ENCODE assay signal across 30 mouse cellular contexts in genomic region chr8:77667916-77668315, GRCm38 (mm10). TPM values are rescaled to one million over a fixed set of nuclear protein-coding genes. Genes with fewer than 3 reads are reported as not detected.
DNase-seq lines count a peak whose midpoint lies in the region; ATAC-seq and TF ChIP-seq lines count a peak whose summit lies in the region.
"Had no signal": no experiment of that assay in that cellular context is flagged by ENCODE, and none has a peak within 500 bp of the region (broad histone marks: within the 10 kb centered on the region; RNA-seq: fewer than 3 reads in every experiment).

No protein-coding gene starts in this region.

- H3K9ac ChIP-seq in heart, postnatal 0 days (replicated peaks; ENCODE audit: low read depth, low read length): no peak overlapping the region
- no peak overlapping the region for H3K9ac ChIP-seq in heart, embryonic 12.5 days
- no peak overlapping the region for H3K9ac ChIP-seq in forebrain, embryonic 12.5 days
- H3K9ac ChIP-seq: embryonic facial prominence, embryonic 12.5 days; intestine, embryonic 15.5 days; limb, embryonic 15.5 days; liver, embryonic 13.5 days; midbrain, embryonic 13.5 days; neural tube, embryonic 15.5 days had no signal

- DNase-seq in heart, postnatal 0 days (ENCODE audit: low spot score): no peak
- DNase-seq in adrenal gland, postnatal 14 days: peak; percentile 84
- DNase-seq in thymus, postnatal 25 days: no peak
- DNase-seq: cerebellum, adult 2 months; cerebellum, postnatal 25 days; heart, postnatal 14 days; kidney, adult 8-10 months; kidney, postnatal 4 days; layer of hippocampus, postnatal 36 days; left cerebral cortex, postnatal 4 days; liver, embryonic 13.5 days; lung, adult 18-20 months; retina, postnatal 1 day; right cerebral cortex, postnatal 14 days had no signal

- no peak for TF ChIP-seq EP300 in heart, postnatal 0 days (IDR thresholded peaks at IDR 0.05; ENCODE audit: low read depth)

- H3K27ac ChIP-seq in heart, postnatal 0 days (ENCODE audit: low read depth): 0 out of 2 replicates have a peak overlapping the region, but pooled peaks have one; percentile 9
- no peak overlapping the region for H3K27ac ChIP-seq in heart, embryonic 12.5 days (ENCODE audit: poor library complexity, severe bottlenecking)
- no peak overlapping the region for H3K27ac ChIP-seq in forebrain, embryonic 12.5 days
- H3K27ac ChIP-seq: embryonic facial prominence, embryonic 12.5 days; heart, embryonic 10.5 days; intestine, embryonic 15.5 days; kidney, postnatal 0 days; limb, embryonic 15.5 days; liver, embryonic 13.5 days; midbrain, embryonic 13.5 days; neural tube, embryonic 15.5 days had no signal

- no peak overlapping the region for H3K4me2 ChIP-seq in heart, postnatal 0 days (ENCODE audit: low read depth, low read length)
- no peak overlapping the region for H3K4me2 ChIP-seq in heart, embryonic 12.5 days
- H3K4me2 ChIP-seq in forebrain, embryonic 12.5 days: no peak overlapping the region
- H3K4me2 ChIP-seq: embryonic facial prominence, embryonic 12.5 days; intestine, embryonic 15.5 days; limb, embryonic 15.5 days; liver, embryonic 13.5 days; midbrain, embryonic 13.5 days; neural tube, embryonic 15.5 days had no signal

- no peak overlapping the region for H3K4me3 ChIP-seq in heart, postnatal 0 days (ENCODE audit: low read depth, low read length)
- H3K4me3 ChIP-seq in heart, embryonic 12.5 days: no peak overlapping the region
- H3K4me3 ChIP-seq in megakaryocyte, embryonic 14.5 days (replicated peaks): peak overlapping the region; percentile 1
- H3K4me3 ChIP-seq in forebrain, embryonic 12.5 days (replicated peaks): no peak overlapping the region
- H3K4me3 ChIP-seq: embryonic facial prominence, embryonic 12.5 days; heart, embryonic 10.5 days; intestine, embryonic 15.5 days; limb, embryonic 15.5 days; liver, embryonic 13.5 days; midbrain, embryonic 13.5 days; neural tube, embryonic 15.5 days had no signal

- ATAC-seq in heart, postnatal 0 days (ENCODE audit: insufficient read depth, low read depth): no peak
- ATAC-seq in heart, embryonic 12.5 days (ENCODE audit: insufficient number of reproducible peaks, low FRiP score): no peak
- ATAC-seq in megakaryocyte, adult 5-6 weeks (ENCODE audit: poor library complexity, severe bottlenecking): no peak
- no peak for ATAC-seq in forebrain, embryonic 12.5 days (ENCODE audit: low FRiP score)
- ATAC-seq: CD4-positive, CD25-positive, alpha-beta regulatory T cell, adult 4 months; forebrain, embryonic 16.5 days; hindbrain, embryonic 16.5 days; intestine, embryonic 15.5 days; midbrain, embryonic 13.5 days had no signal

- H3K27me3 ChIP-seq in heart, postnatal 0 days (ENCODE audit: control insufficient read depth, insufficient read depth, low read length): no peaks in the 10 kb centered on the region
- H3K27me3 ChIP-seq in heart, embryonic 12.5 days (replicated peaks): no peaks in the 10 kb centered on the region
- H3K27me3 ChIP-seq in megakaryocyte, embryonic 14.5 days (replicated peaks): no peaks in the 10 kb centered on the region
- H3K27me3 ChIP-seq in forebrain, embryonic 12.5 days: no peaks in the 10 kb centered on the region
- H3K27me3 ChIP-seq: embryonic facial prominence, embryonic 12.5 days; intestine, embryonic 15.5 days; limb, embryonic 15.5 days; liver, embryonic 13.5 days; midbrain, embryonic 13.5 days; neural tube, embryonic 15.5 days had no signal

- H3K4me1 ChIP-seq in heart, postnatal 0 days (ENCODE audit: control insufficient read depth, insufficient read depth): peaks cover 20% of the 10 kb centered on the region; the same call in 1 of the 2 replicates
- peaks cover 24% of the 10 kb centered on the region for H3K4me1 ChIP-seq in heart, embryonic 12.5 days (replicated peaks)
- H3K4me1 ChIP-seq in megakaryocyte, embryonic 14.5 days: no peaks in the 10 kb centered on the region; the same call in 1 of the 2 replicates
- no peaks in the 10 kb centered on the region for H3K4me1 ChIP-seq in forebrain, embryonic 12.5 days
- H3K4me1 ChIP-seq: intestine, embryonic 15.5 days; liver, embryonic 13.5 days; midbrain, embryonic 13.5 days; neural tube, embryonic 15.5 days had no signal

- TF ChIP-seq CTCF in heart, postnatal 0 days (IDR thresholded peaks at IDR 0.05; ENCODE audit: low read depth): no peak

- 66% methylated on average over 5 of the region's 5 CpGs for whole genome bisulfite sequencing in heart, postnatal 0 days
- 76% methylated on average over 5 of the region's 5 CpGs for WGBS in heart, embryonic 12.5 days
- WGBS in forebrain, embryonic 12.5 days: 91% methylated on average over 5 of the region's 5 CpGs

- H3K9me3 ChIP-seq in heart, postnatal 0 days (replicated peaks; ENCODE audit: control insufficient read depth, low read length): no peaks in the 10 kb centered on the region
- H3K9me3 ChIP-seq in heart, embryonic 12.5 days (replicated peaks): no peaks in the 10 kb centered on the region
- no peaks in the 10 kb centered on the region for H3K9me3 ChIP-seq in megakaryocyte, embryonic 14.5 days
- no peaks in the 10 kb centered on the region for H3K9me3 ChIP-seq in forebrain, embryonic 12.5 days
- H3K9me3 ChIP-seq: embryonic facial prominence, embryonic 12.5 days; heart, embryonic 10.5 days; intestine, embryonic 15.5 days; limb, embryonic 15.5 days; liver, embryonic 13.5 days; midbrain, embryonic 13.5 days; neural tube, embryonic 15.5 days had no signal

- peaks cover 73% of the 10 kb centered on the region for H3K36me3 ChIP-seq in heart, postnatal 0 days (replicated peaks; ENCODE audit: control insufficient read depth, insufficient read depth, low read length)
- peaks cover 81% of the 10 kb centered on the region for H3K36me3 ChIP-seq in heart, embryonic 12.5 days
- no peaks in the 10 kb centered on the region for H3K36me3 ChIP-seq in megakaryocyte, embryonic 14.5 days (replicated peaks; ENCODE audit: low read length)
- no peaks in the 10 kb centered on the region for H3K36me3 ChIP-seq in forebrain, embryonic 12.5 days (replicated peaks)
- H3K36me3 ChIP-seq: liver, embryonic 13.5 days; midbrain, embryonic 13.5 days; neural tube, embryonic 15.5 days had no signal

RNA-seq across cellular contexts. Expression of gene Ednra, which starts 56.3 kb away (rescaled TPM):
- total RNA-seq in heart, postnatal 0 days (2014; rRNA removed; ENCODE audit: low replicate concordance): 37.0 and 43.7 TPM in 2 replicates
- 25.5 and 35.2 TPM in 2 replicates for polyA plus RNA-seq in heart, postnatal 0 days (2015; fragmentation: Nextera tagmentation; extraction: Ambion mirVana)
- 42.0 and 45.6 TPM in 2 replicates for polyA plus RNA-seq in heart, embryonic 12.5 days (2016; fragmentation: Nextera tagmentation; extraction: Ambion mirVana)
- polyA plus RNA-seq in megakaryocyte, embryonic 14.5 days (2012; ENCODE audit: insufficient read depth, low replicate concordance): not detected in 2 replicates
- 1.2 and 1.3 TPM in 2 replicates for total RNA-seq in megakaryocyte, adult 5-6 weeks (2015)
- 0.81 and 1.9 TPM in 2 replicates for total RNA-seq in megakaryocyte, adult 5-6 weeks (2017)
- 25.9 and 27.8 TPM in 2 replicates for total RNA-seq in adrenal gland, postnatal 14 days (2021)
- 9.5 and 11.9 TPM in 2 replicates for polyA plus RNA-seq in forebrain, embryonic 12.5 days (2016; fragmentation: Nextera tagmentation; extraction: Ambion mirVana)
- total RNA-seq: megakaryocyte-erythroid progenitor cell, adult 5-6 weeks; monocyte, adult 5-6 weeks had no signal
- polyA plus RNA-seq: CD4-positive, CD25-positive, alpha-beta regulatory T cell, adult 4 months had no signal

RNA-seq across cellular contexts. Expression of gene Tmem184c, which starts 57.4 kb away (rescaled TPM):
- total RNA-seq in heart, postnatal 0 days (2014; rRNA removed; ENCODE audit: low replicate concordance): 11.9 and 17.5 TPM in 2 replicates
- polyA plus RNA-seq in heart, postnatal 0 days (2015; fragmentation: Nextera tagmentation; extraction: Ambion mirVana): 17.1 and 18.9 TPM in 2 replicates
- 24.6 and 26.9 TPM in 2 replicates for polyA plus RNA-seq in heart, embryonic 12.5 days (2016; fragmentation: Nextera tagmentation; extraction: Ambion mirVana)
- polyA plus RNA-seq in megakaryocyte, embryonic 14.5 days (2012; ENCODE audit: insufficient read depth, low replicate concordance): 0.65 TPM in 1 of 2 replicates, not detected in the other
- 25.0 and 29.8 TPM in 2 replicates for total RNA-seq in megakaryocyte, adult 5-6 weeks (2015)
- total RNA-seq in megakaryocyte, adult 5-6 weeks (2017): 20.6 and 25.2 TPM in 2 replicates
- 28.6 and 33.1 TPM in 2 replicates for total RNA-seq in adrenal gland, postnatal 14 days (2021)
- polyA plus RNA-seq in forebrain, embryonic 12.5 days (2016; fragmentation: Nextera tagmentation; extraction: Ambion mirVana): 55.1 and 56.2 TPM in 2 replicates

Comparison
In these comparisons a context has a peak if more than half of its experiments do, and no peak if none do; other contexts are left out.
1. RNA of gene Ednra, which starts 56.3 kb away (polyA plus RNA-seq): 42.0 to 45.6 TPM in heart, embryonic 12.5 days, 25.5 to 35.2 TPM in heart, postnatal 0 days and 9.5 to 11.9 TPM in forebrain, embryonic 12.5 days; not detected in megakaryocyte, embryonic 14.5 days; every median in the first group is over 10 times any median in the second.
2. RNA of gene Tmem184c, which starts 57.4 kb away (polyA plus RNA-seq): 55.1 to 56.2 TPM in forebrain, embryonic 12.5 days, 24.6 to 26.9 TPM in heart, embryonic 12.5 days and 17.1 to 18.9 TPM in heart, postnatal 0 days; 0.65 TPM in megakaryocyte, embryonic 14.5 days; every median in the first group is over 10 times any median in the second.